Mouse (Mus musculus): ENCODE measurements at regions not wholly inside any gene's neighbourhood (a gene's known extent, or its start where the extent isn't known, plus 50 kb on each side); places are given as distances from the start of the nearest gene placed in this dataset.

DNA sequence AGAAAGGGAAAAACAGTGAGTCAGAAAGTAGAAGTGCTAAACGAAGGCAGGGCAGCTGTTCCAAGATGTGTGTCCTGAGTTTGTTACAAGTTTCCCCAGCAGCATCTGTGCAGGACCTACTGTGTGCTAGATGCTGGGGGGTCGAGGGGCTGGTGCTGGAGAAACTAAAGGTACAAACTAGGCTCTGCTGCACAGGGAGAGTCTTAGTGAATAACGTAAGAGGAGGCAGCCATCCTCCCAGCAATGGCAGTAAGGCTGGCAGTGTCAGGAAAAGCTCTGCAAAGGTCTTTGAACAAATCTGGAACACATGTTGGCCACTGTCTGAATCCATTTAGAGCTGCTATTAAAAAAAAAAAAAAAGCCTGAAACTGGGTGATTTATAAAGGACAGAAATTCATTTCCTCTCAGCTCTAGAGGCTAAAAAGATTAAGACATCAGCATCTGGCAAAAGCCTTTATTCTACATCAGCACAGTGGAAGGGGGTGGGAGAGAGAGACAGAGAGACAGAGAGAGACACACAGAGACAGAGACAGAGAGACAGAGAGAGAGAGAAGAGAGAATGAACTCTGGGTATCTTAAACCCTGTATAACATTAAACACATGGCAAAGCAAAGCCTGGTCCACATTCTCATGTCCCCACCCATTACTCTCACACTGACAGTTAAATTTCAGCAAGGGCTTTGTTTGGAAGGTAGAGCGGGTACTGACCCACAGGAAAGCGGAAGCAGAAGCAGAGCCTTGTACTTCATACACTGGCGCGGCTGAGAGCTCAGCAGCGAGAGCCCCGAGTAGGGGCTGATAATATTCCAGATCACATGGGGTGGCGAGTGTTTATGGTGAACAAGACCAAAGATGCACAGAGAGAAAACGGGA, 55.8 kb upstream of the Slc38a4 start:
- no peak for DNase-seq (ENCODE audit: low read depth, low spot score)
- no peak overlapping the region for H3K9ac ChIP-seq (ENCODE audit: insufficient read depth, low read depth, low read length, poor library complexity, severe bottlenecking)
- no peaks in the 10 kb centered on the region for H3K9me3 ChIP-seq (ENCODE audit: control insufficient read depth, insufficient read depth, low read depth, low read length)
- no peak for TF ChIP-seq ZC3H11A (IDR thresholded peaks at IDR 0.05; ENCODE audit: borderline replicate concordance, low read depth, low read length)
- no peak for TF ChIP-seq CHD2 (IDR thresholded peaks at IDR 0.05; ENCODE audit: low read depth, low read length)
- TF ChIP-seq ZNF384 (IDR thresholded peaks at IDR 0.05; ENCODE audit: low read depth, low read length), result no peak
- no peak for TF ChIP-seq HCFC1 (IDR thresholded peaks at IDR 0.05; ENCODE audit: borderline replicate concordance, insufficient read depth, low read length)
- no peak for TF ChIP-seq MAFK (IDR thresholded peaks at IDR 0.05; ENCODE audit: insufficient read depth, low read depth, low read length)
- in situ Hi-C loops (cut with MboI; ENCODE audit: low sequenced_read_pairs in 2 of 2, unreplicated experiment in 2 of 2), result no loop called here
- H3K4me1 ChIP-seq (ENCODE audit: control insufficient read depth in 2 of 2, insufficient read depth in 2 of 2, low read length in 2 of 2, poor library complexity in 1 of 2), result no peaks in the 10 kb centered on the region
- H3K27ac ChIP-seq (ENCODE audit: insufficient read depth, low read depth, low read length, poor library complexity, severe bottlenecking), result no peak overlapping the region
- H3K36me3 ChIP-seq (ENCODE audit: control insufficient read depth, insufficient read depth, low read length, poor library complexity, severe bottlenecking), result no peaks in the 10 kb centered on the region
- H3K4me3 ChIP-seq (ENCODE audit: insufficient read depth in 1 of 2, low read depth in 1 of 2, low read length in 2 of 2, poor library complexity in 1 of 2, severe bottlenecking in 1 of 2), result no peak overlapping the region

DNA sequence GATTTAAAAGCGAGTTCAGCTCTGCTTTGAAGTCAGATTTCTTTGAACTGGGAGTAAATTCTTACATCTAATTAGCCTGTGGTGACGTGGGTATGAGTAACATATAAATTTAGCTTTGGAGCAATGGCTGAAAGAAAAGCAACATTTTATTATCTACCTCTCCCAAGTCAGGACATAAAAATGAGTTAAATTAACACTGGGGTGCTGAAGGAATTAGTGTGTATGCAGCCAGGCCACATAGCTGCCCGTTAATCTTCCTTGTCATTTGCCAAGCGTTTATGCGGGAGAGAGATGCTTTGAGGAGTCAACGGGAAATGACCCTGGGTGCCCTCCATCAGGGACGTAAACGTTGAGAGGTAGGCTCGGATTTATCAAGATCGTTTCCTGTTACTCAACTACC, 52.0 kb upstream of the Slc38a4 start:
- in situ Hi-C loops (cut with MboI; ENCODE audit: low sequenced_read_pairs in 2 of 2, unreplicated experiment in 2 of 2), result no loop called here
- Histone ChIP-seq H3K9me3 (ENCODE audit: control insufficient read depth, insufficient read depth, low read depth, low read length) (no peaks in the 10 kb centered on the region), H3K4me3 (ENCODE audit: insufficient read depth in 1 of 2, low read depth in 1 of 2, low read length in 2 of 2, poor library complexity in 1 of 2, severe bottlenecking in 1 of 2) (no peak overlapping the region), H3K36me3 (ENCODE audit: control insufficient read depth, insufficient read depth, low read length, poor library complexity, severe bottlenecking) (no peaks in the 10 kb centered on the region), H3K4me1 (ENCODE audit: control insufficient read depth in 2 of 2, insufficient read depth in 2 of 2, low read length in 2 of 2, poor library complexity in 1 of 2) (no peaks in the 10 kb centered on the region), H3K9ac (ENCODE audit: insufficient read depth, low read depth, low read length, poor library complexity, severe bottlenecking) (no peak overlapping the region), H3K27ac (ENCODE audit: insufficient read depth, low read depth, low read length, poor library complexity, severe bottlenecking) (no peak overlapping the region)
- TF ChIP-seq ZC3H11A (IDR thresholded peaks at IDR 0.05; ENCODE audit: borderline replicate concordance, low read depth, low read length), result no peak
- no peak for TF ChIP-seq HCFC1 (IDR thresholded peaks at IDR 0.05; ENCODE audit: borderline replicate concordance, insufficient read depth, low read length)
- no peak for TF ChIP-seq ZNF384 (IDR thresholded peaks at IDR 0.05; ENCODE audit: low read depth, low read length)
- no peak for DNase-seq (ENCODE audit: low read depth, low spot score)

DNA sequence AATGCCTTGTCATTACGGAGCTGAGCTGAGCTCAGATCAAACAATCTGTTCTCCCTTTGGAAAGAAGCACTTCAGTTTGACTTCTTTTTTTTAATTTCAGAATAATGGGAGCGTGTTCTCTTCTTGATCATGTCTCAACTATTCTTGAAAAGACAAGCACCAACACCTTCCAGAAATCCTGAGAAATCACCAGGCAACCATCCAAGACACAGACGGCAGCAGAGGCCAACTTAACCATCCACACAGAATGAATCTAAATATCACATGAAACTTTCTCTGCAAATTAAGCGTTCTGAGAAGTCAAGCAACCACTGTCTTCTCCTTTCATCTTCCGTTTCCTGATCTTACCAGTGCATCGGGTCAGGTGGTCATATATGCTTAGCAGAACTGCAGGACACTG, 50.8 kb upstream of the Slc38a4 start:
- no peaks in the 10 kb centered on the region for H3K4me1 ChIP-seq (ENCODE audit: control insufficient read depth in 2 of 2, insufficient read depth in 2 of 2, low read length in 2 of 2, poor library complexity in 1 of 2)
- H3K9me3 ChIP-seq (ENCODE audit: control insufficient read depth, insufficient read depth, low read depth, low read length), result no peaks in the 10 kb centered on the region
- no peak overlapping the region for H3K27ac ChIP-seq (ENCODE audit: insufficient read depth, low read depth, low read length, poor library complexity, severe bottlenecking)
- in situ Hi-C loops (cut with MboI; ENCODE audit: low sequenced_read_pairs in 2 of 2, unreplicated experiment in 2 of 2), result no loop called here
- no peak overlapping the region for H3K9ac ChIP-seq (ENCODE audit: insufficient read depth, low read depth, low read length, poor library complexity, severe bottlenecking)
- DNase-seq (ENCODE audit: low read depth, low spot score), result no peak
- H3K4me3 ChIP-seq (ENCODE audit: insufficient read depth in 1 of 2, low read depth in 1 of 2, low read length in 2 of 2, poor library complexity in 1 of 2, severe bottlenecking in 1 of 2), result no peak overlapping the region
- no peaks in the 10 kb centered on the region for H3K36me3 ChIP-seq (ENCODE audit: control insufficient read depth, insufficient read depth, low read length, poor library complexity, severe bottlenecking)
- no peak for TF ChIP-seq ZNF384 (IDR thresholded peaks at IDR 0.05; ENCODE audit: low read depth, low read length)
- no peak for TF ChIP-seq MAFK (IDR thresholded peaks at IDR 0.05; ENCODE audit: insufficient read depth, low read depth, low read length)
- no peak for TF ChIP-seq HCFC1 (IDR thresholded peaks at IDR 0.05; ENCODE audit: borderline replicate concordance, insufficient read depth, low read length)
- TF ChIP-seq ZC3H11A (IDR thresholded peaks at IDR 0.05; ENCODE audit: borderline replicate concordance, low read depth, low read length), result no peak
- TF ChIP-seq CHD2 (IDR thresholded peaks at IDR 0.05; ENCODE audit: low read depth, low read length), result no peak

Data from ES-E14 (cell line).